8 mouse cellular contexts compared by ENCODE assay signal in the genomic region with DNA sequence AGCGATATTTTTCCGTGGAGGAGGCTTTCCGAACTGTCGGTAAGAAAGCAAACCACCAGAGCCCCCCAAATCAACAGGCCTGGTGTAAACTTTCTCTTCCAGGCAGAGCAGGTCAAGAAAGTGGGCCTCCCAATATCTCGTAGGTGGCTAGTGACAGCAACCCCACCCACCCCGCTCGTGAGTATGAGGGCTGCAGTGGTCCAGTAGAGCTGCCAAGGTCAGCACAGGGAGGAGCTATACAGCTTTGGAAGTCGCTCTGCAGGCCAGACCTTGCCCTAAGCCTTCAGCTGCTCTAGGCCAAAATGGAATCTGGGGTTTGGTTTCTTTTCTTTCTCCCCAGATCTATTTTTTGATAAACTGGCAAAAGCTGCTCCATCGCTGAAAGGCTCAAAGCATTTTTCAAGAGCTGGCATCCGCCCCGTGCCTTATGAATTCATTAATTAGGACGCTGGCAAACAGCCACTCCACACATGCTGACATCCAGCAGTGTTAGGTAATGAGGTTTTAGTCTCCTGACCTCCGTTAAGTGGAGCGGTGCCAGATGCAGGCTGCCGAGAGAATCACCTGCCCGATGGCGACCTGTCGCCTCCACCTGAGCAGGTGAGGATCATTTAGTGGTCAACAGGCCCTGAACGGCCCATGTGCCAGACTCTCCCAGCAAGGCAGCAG. TPM values are rescaled to one million over a fixed set of nuclear protein-coding genes. Genes with fewer than 3 reads are reported as not detected.
A peak's percentile ranks its signal among the peaks of the same experiment; 100 is the strongest.
DNase-seq lines count a peak whose midpoint lies in the region; ATAC-seq lines count a peak whose summit lies in the region.

No protein-coding gene starts in this region.

- peak; percentile 52 to 55 for DNase-seq in layer of hippocampus, postnatal 10 days (ENCODE audit: low spot score in 2 of 2)
- DNase-seq in layer of hippocampus, adult 9-11 months: no peak
- peak; percentile 92 for DNase-seq in brain, adult 2 months (ENCODE audit: low read depth, low spot score)
- DNase-seq in cerebellum, postnatal 14 days: peak; percentile 83 to 89
- DNase-seq in kidney, postnatal 25 days: peak; percentile 90 to 91
- DNase-seq in left cerebral cortex, postnatal 36 days (ENCODE audit: low spot score in 2 of 2): no peak
- DNase-seq in embryo, embryonic 9.5 days (ENCODE audit: extremely low spot score): no peak

- ATAC-seq in activated CD4-positive, CD25-positive, alpha-beta regulatory T cell, adult 4 months: no peak

- intact Hi-C loops in left cerebral cortex, postnatal 36 days (cut with DNase I): no loop called here

RNA-seq across cellular contexts. Expression of a gene that starts 5.6 kb away (rescaled TPM):
- 10 to 100 TPM; 15.3 to 20.1 TPM for total RNA-seq in layer of hippocampus, postnatal 10 days (2021)
- polyA plus RNA-seq in activated CD4-positive, CD25-positive, alpha-beta regulatory T cell, adult 4 months (2017; shearing (Covaris generic)): 1 to 10 TPM; 7.1 to 9.3 TPM
- 10 to 100 TPM; 15.3 to 22.4 TPM for total RNA-seq in left cerebral cortex, postnatal 36 days (2021)

RNA-seq across cellular contexts. Expression of a gene that starts 50.8 kb away (rescaled TPM):
- total RNA-seq in layer of hippocampus, postnatal 10 days (2021): 10 to 100 TPM; 86.9 to 93.1 TPM
- polyA plus RNA-seq in activated CD4-positive, CD25-positive, alpha-beta regulatory T cell, adult 4 months (2017; shearing (Covaris generic)): 10 to 100 TPM; 68.2 to 93.5 TPM
- 100 to 1,000 TPM; 112 to 125 TPM for total RNA-seq in left cerebral cortex, postnatal 36 days (2021)

Comparison
In these comparisons a context has a peak if more than half of its experiments do, and no peak if none do; other contexts are left out.
1. DNase-seq: peak in layer of hippocampus, postnatal 10 days (2 of 2), brain, adult 2 months (single experiment), cerebellum, postnatal 14 days (2 of 2) and kidney, postnatal 25 days (2 of 2); none in layer of hippocampus, adult 9-11 months (single experiment), left cerebral cortex, postnatal 36 days (0 of 2) and embryo, embryonic 9.5 days (single experiment).